Mouse (Mus musculus) skeletal muscle tissue, adult 2 months (tissue): ENCODE data around the gene Wars2.
A peak's percentile ranks its signal among the peaks of the same experiment; 100 is the strongest.

Source experiments
- DNase-seq: peaks from one replicate; pipeline ENCODE4 v3.0.0-alpha.2; 2012; ENCODE audit warnings: low read depth, low spot score

Gene Wars2

DNA sequence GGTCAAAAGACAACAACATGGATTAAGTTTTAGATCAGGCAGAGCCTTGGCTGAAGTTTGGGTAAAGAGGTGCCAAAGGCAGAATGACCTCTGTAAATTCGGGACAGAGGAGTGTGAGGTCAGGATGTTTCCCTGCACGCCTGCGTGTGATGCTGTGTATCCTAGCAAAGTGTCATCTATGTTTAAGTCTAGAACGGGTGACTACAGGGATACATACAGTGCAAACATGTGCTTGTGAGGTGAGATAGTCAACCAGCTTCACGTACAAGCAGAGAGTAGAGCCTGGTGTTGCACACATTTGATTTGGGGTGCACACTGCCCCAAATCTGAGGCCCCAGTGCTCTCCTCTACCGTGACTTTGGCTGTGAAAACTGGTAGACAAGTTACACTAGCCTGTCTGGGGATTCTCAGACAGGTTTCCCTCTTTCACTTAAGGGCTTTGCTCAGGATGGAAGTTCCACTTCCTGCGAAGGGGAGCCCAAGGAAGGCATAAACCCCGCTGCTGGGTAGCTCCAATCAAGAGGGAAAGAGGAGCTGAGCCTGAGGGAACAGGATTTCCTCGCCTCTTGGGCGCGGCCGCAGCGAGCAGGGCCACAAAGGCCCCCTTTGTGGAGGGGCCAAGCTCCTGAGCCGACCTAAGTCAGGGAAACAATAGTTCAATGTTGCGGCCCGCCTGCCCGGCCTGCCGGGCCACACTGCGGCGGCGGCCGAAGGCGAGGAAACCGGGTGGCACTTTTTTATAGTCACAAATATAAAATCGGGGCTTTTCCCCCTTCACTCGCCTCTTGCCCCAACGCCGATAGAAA is 107.3 kb downstream of the Wars2 start:
- no peak for DNase-seq

DNA sequence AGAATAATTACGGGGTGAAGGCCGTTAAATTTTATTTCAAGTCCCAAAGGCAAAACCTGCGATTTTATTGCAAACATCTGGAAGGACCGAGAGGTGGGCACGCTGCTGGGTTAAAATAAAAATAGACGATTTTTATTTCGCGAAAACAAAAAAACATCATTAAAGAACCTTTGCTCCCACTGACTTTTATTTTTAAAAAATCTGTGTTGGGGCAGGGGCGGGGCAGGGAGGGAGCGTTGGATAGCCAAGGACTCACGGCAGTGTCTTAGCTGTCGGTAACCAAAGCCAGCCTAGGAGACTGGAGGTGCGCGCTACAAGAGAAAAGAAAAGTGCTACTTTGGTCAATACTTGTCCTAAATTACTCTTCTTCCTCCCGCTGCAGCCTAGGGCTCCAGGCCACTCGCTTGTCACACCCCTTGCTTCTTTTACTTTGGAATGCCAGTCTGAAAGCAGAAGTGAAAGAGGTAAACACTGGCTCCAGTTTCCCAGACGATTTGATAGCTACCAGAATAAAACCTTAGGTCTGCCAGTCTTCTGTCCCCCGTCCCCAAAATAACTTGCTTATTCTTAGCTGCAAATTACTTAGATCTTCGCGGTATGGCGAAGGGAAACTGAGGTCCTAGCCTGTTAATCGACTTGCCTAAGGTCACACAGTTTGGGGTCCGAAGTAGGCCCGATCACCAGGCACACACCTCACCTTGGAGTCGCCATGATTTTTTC is 108.1 kb downstream of the Wars2 start:
- no peak for DNase-seq

DNA sequence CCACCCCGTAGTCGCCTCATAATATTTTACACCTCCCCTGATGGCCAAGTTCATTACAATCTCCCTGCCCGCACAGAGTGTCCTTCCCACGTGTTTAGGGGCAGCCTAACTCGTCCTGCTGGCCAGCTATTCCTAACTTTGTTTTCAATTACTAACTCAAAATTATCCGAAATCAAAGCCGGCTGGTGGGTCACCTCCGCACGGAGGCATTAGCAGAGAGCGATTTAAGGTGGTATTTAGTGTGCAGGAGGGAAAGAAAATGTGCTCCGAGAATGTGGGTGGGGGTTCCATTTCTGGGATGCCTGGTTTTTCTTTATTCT is 108.6 kb downstream of the Wars2 start:
- no peak for DNase-seq

DNA sequence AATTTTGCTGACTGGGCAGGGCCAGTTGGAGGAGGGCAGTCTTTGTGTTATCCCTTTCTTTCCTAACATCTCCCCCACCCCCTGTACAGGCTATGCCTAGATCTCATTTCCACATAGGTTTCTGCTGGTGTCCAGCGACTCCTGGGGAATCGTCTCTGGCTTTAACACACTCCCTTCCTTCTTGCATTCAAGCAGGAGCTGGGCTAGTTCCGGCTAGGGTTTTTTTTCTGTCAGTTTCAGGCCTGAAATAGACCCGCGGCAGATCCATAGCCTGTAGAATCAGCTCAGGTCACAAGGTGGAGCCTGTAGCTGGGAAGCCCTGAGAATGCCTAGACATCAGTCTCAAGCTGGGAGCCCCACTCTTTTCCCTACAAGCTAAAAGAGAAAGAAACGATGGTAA is 109.0 kb downstream of the Wars2 start:
- no peak for DNase-seq

DNA sequence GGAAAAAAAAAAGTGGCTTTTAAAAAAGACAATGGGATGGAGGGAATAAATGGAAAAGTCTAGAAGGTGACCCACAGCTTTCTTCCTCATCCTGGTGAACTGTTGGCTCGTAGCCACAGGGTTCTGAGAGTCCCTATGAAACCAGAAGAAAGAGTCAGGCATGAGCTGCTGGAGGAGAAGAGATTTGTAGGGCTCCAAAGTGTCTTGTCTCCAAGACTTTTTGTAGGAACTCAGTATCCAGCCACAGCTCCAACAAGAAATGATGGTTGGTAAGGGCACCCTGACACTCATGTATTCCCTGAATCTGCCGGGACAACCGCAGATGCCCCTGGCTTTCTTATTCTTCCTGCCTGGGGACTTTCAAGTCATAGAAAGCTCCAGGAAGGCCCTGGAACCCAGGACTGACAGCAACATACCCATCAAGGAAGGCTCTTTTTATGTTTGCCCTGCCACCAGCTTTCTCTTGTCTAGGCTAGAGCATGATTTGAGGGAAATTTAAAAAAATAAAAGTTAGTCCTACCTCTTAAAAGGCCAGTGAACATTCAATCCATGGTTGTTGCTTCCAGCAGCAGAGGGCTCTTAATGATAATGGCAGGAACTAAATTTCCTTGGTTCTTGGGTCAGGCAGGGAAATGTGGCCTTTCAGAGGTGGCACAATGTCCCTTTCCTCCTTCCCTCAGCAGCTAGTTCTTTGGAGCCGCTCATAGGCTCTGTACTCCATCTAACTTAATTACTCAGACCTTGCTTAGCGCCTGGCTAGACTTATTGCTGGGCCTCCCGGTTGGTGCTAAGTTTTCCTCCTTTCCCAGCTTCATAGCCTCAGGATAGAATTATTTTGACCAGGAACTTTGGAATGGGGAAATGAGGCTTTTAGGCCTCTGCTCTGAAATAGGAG is 110.7 kb downstream of the Wars2 start:
- no peak for DNase-seq

DNA sequence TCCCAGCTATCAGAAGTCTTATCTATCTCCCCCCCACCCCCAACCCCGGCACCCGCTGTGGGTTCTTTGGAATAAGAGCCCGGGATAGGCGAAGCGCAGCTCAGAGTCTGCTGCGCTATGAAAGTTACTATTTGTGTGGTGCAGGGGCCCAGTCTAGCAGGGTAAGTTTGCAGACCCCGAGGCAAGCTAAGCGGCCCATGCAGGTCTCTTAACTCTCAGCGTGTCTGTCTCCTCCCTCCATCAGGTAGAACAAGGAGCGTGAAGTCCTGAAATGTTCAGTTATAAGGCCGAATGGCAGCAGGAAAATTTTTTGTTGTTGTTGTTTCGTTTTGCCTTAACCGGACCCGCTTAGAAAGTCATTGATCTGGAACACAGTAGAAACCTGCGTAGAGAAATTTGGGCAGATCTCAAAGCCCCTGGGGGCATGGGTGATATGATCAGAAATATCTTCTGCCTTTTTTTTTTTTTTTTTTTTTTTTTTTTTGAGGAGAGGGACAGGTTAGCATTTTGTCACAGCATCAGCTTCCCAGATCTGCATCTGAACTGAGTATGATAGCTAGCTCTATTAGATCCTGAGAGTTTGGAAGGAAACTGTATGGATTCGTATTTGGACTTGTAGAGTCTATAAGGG is 111.7 kb downstream of the Wars2 start:
- DNase-seq = no peak

DNA sequence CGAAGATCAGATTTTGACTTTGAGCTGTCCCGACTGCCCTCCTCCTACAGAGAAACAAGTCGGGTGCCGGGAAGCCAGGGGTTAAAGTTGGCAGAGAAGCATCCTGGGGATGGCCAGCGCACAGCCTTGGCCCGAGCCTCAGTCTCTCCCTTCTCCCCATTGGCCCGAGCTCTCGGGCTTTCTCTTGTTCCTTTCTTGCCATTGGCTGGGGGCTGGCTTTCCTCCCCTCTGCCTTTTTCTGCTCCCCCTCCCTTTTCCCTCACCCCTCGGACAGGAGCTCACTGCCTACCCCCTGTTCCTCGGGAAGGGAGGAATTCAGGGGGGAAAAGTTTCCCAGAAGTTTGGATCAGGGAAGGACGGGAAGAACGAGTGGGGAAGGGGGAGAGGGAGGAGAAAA is 112.2 kb downstream of the Wars2 start:
- DNase-seq = peak; percentile 85

DNA sequence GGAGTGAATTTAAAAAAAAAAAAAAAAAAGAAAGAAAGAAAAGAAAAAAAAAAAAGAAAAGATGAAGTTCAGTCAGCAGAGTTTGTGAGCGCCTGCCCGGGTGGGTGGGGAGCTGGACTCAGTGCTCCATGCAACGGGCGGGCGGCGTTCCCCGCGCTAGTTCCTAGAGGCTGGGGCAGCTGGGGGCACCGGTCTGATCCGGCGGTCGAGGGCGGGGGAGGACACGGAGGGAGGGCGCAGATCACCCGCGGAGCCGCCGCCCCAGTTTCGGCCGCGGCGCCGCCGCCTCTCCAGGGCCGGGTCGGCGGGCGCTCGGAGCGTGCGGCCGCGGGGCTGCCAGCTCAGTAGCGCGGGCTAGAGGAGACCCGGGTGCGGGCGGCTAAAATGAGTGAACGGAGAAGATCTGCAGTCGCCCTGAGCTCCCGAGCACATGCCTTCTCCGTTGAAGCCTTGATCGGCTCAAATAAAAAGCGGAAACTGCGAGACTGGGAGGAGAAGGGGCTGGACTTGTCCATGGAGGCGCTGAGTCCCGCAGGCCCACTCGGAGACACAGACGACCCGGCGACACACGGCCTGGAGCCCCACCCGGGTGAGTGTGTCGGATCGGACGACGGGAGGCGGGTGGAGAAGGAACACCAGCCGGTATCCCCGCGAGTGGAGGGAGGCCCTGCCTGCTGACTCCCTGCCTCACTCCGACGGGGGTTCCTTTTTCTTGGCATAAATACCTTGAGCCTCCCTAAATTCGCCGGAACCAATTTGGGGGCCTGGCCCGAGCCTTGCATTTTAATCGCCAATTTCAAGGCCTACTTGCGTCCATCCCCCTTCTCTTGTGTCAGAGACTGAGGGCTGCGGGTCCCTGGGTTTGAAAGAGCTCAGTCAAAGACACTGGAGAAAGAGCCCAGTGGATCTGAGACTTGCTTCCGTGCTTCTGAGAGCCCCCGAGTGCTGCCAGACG is 112.9 kb downstream of the Wars2 start:
- DNase-seq = peak; percentile 69

DNA sequence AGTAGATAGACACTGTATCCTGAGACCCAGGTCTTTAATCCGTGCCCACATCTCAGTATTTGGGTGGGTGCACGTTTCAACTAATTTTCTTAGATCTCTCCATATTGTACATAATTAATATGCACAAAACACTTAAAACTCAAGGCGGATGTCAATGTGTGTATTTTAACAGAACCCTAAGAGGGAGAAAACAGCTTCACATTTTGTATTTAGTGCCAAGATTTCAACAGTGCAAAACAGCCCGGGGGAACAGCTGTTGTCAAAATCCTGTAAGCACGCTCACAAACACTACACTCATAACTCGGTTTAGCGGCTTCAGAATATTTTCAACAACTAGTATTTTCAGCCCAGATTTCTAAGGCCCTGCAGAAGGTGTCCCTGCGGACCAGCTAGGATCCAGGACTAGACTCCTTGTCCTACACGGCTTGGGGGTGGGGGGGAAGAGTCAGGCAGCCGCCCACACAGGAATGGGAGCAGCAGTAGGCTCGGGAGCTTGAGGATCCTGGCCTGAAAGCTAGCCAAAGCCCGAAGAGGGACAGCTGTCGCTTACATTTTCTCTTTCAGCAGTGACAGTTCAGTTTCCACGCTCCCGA is 113.8 kb downstream of the Wars2 start:
- DNase-seq = peak; percentile 88

DNA sequence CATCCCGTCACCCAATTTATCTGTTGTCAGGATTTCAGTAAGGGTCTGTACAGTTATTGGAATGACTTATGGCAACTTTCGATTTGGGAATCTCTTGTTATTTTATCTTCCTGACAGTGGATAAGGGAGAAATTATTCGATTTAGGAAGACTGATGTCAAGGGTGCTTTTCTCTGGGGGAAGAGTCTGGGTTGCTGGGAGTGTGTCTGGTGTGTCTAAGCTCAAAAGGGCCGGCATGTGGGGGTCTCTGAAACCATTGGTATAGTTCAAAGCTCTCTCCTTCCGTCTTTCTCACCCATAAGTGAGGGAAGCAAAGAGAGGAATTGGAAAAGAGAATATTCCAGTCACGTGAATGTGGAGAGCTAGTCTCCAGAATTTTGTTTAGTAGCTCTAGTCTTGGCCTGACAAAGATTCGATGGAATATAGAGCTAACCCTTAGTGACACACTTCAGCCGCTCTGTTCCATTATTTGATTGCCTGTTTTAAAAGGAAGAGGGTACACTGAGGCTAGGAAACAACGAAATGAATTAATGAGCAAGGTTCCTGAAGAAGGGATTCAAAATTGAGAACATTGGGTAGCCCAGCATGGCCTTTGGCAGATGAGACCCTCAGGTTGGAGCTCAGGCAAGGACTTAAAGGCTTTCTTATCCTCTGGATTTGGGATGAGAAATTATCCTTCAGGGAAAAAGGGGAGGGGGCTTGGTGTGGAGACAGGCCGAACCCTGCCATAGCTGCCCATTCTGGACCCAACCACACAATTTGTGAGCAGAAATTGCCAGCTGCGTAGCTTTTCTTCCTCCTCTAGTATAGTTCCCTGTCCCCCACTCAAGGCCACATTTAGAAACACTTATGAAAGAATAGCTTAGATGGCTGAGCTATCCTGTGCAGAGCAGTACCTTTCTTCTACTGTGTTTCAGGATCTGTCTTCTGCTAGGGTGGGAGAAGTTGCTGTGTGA is 114.8 kb downstream of the Wars2 start:
- DNase-seq = no peak

DNA sequence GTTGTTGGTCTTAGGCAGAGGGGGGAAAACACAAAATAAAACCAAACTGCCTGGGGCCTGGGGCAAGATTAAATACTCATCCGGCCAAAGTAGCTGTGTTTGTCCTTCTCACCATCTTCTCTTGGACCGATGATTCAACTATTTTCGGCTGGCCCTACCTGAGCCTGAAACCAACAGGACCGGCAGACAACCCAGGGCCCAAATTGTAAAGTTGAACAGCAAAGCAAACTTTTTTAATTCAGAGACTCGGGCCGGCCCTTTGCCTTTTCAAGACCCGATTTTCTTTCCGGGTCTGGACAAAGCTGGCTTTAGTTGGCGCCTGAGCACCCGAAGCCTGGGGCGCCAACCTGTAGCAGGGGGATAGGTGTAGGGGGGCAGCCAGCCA is 115.5 kb downstream of the Wars2 start:
- no peak for DNase-seq

DNA sequence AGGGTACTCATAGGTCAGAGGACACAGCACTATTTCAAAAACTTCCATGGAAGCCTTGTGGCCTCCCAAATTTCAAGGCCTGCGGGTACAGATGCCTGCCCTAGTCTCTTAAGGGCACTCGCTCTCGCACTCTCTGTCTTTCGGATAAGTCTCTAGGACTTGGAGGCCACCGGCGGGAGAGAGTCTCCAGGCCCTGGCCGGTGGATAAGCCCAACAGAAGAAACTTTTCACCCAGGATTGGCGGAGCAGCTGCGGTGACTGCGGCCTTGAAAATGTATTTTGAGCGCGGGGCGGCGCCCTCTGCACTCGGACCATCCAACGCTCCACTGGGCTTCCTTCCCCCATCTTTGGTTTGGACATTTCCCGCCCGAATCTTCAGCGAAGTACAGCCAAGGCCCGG is 115.9 kb downstream of the Wars2 start:
- peak; percentile 38 for DNase-seq

DNA sequence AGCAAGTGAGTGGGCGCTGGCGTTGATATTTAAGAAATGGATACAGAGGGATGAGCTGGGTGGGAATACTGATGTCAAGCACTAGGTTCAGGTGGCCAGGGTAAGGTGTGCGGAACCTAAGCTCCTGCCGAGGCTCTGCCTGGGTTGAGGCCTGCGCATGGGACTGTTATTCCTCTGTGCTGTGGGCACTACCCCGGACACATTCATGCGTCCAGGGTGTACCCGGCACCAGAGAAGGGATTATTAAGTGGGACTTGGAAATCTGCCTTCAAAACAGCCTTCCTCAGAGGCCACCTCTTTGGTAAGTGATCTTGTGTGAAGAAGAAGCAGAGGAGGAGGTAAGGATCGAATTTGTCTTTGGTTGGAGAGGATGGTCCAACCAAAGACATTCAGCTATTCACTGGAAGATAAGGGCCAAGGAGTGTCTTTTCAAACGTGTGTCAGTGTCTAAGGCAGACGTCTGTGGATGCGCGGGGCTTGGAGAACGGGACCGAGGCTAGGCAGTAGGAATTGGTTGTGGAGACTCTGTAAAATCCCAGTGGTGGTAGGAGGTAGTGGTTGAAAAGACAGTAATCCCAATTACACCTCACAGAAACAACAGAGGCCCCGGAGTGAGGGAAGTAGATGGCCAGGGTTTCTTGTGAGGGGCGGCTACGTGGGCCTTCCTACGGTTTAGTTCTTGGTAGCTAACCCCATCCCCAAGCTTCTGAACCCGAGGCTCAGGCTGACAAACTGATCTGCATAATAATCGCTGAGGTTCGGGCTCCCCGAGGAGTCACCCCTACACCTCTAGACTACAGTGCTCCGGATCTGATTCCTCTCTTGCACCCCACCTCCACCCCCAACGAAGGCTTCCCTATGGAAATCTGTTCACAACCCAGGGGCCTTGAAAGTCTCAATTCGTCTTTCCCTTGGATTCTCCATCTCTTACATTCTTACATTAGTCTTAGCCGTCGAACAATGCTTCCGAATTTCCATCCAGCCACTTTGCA is 117.0 kb downstream of the Wars2 start:
- no peak for DNase-seq

DNA sequence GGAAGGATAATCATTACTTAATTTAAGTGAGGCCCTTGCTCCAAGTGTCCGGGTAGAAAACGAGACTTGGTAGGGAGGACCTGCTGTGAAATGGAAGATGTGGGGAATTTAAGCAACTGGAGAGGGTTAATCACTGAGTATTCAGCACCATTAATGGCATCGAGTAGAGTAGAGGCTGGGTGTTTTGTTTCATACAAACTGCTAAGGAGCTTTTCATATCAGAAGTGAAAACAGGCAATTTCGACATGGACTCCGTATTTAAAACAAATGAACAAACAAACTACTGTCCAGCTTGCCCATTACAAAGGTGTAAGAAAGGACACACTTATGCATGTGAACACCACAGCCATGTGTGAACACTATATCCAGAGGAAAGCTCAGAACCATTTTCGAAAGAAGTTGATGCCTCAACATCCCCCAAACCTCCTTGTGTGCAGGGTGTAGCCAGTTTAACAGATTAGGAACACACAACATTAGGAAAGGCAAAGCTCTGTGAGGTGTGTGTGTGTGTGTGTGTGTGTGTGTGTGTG is 118.9 kb downstream of the Wars2 start:
- DNase-seq = no peak

DNA sequence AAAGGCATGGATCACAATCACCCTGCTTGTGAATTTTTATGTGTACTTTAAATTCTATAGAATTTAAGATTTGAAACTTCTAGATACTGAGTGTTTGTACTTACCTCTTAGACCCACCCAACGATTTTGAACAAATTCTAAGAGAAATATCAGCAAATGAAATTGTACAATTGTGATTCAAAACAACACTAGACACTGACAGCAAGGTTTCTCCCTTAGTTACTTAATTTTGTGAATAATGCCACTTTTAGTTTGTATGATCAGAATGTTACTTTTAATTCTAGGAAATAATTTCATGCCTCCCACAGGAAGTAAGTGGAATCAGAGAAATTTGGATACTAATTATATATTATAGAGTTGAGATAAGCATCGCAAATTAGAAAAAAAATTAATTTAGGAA is 119.5 kb downstream of the Wars2 start:
- no peak for DNase-seq

DNA sequence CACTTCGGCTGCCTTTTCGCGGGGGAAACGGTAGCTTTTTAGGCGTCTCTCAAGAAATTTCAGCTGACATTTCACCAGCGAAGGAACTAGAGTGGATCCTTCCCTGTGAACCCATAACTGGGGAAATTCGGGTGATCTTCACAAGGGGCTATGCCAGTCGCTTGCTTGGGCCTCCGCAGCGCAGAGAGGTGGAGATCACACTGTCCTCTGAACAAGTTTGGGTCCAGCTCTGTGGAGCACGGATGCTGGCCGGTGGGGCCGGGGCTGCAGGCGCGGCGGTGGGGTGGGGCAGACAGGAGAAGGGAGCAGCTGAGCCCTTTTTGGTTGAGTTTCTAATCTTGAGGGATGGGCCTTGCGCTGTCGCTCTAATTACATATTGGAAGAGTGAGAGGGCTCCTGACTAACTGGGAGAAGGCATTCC is 120.5 kb downstream of the Wars2 start:
- DNase-seq = no peak

DNA sequence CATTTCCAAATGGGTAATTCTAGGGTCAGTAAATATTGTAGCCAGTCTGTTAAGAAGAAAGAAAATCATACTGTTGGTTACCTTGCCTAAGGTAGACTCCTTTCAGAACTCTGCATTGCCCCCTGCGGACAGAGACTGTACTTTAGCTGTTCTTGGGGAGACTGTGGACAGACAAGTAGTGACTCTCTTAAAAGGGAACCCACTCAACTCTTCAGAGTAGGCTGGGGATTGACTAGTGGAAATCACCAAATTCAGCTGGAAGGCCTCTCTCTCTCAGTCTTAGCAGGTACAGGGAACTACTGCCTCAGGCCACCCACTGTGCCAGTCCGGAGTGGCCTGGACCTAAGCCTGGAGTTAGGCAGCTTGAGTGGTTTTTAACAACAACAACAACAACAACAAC is 121.1 kb downstream of the Wars2 start:
- DNase-seq = no peak

DNA sequence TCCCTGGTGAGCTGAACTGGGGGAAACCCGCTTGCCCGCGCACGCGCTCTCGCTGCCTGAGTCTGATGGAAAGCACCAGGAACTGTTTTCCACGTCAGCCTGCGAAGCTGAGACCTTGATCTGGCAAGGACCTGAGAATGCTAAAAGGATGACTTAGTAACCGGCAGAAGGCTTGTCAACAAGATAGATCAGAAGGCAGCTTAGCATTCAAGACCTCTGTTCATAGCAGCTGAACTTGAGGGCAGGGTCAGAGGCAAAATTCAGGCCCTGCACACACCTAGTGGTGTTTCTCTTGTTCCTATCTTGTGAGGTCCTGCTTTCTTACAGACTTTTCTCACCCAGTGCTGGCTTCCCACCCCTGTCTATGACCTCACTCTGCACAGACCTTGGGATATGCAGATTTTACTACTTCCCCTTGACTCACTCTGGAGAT is 122.6 kb downstream of the Wars2 start:
- peak; percentile 74 for DNase-seq
